Mouse (Mus musculus) CH12.LX (cell line): ENCODE results near the gene Wdr34.

Experiments used
- BHLHE40 ChIP-seq: IDR thresholded peaks from 2 replicates; pipeline ENCODE4 v1.6.1; 2011; ENCODE audit warnings: mild to moderate bottlenecking, low read depth, low read length, improper control_type of control experiment
- CTCF ChIP-seq, 2 experiments: IDR thresholded peaks in 1 of 2; conservative IDR thresholded peaks in 1 of 2; 2 replicates each; pipeline ENCODE4 v1.5.1; 2011 to 2012; ENCODE audit warnings: low read depth in 2 of 2, low read length in 2 of 2, improper control_type of control experiment in 1 of 2, inconsistent platforms in 1 of 2, mild to moderate bottlenecking in 1 of 2, moderate library complexity in 1 of 2
- EP300 ChIP-seq: IDR thresholded peaks from 2 replicates; pipeline ENCODE4 v1.6.1; 2011; ENCODE audit warnings: low read length, improper control_type of control experiment
- HCFC1 ChIP-seq: IDR thresholded peaks from 2 replicates; pipeline ENCODE4 v1.6.1; 2012; ENCODE audit warnings: low read depth, mild to moderate bottlenecking, inconsistent platforms, low read length, improper control_type of control experiment
- JUN ChIP-seq: IDR thresholded peaks from 2 replicates; pipeline ENCODE4 v1.6.1; 2011; ENCODE audit warnings: low read depth, mild to moderate bottlenecking, low read length, improper control_type of control experiment, moderate library complexity; ENCODE audit not compliant: insufficient read depth
- MEF2A ChIP-seq: IDR thresholded peaks from 2 replicates; pipeline ENCODE4 v1.6.1; 2014; ENCODE audit warnings: low read depth, mild to moderate bottlenecking, inconsistent platforms, low read length, improper control_type of control experiment, borderline replicate concordance
- NRF1 ChIP-seq: IDR thresholded peaks from 2 replicates; pipeline ENCODE4 v1.6.1; 2014; ENCODE audit warnings: low read depth, mild to moderate bottlenecking, inconsistent platforms, low read length, improper control_type of control experiment, moderate library complexity
- POLR2A ChIP-seq: IDR thresholded peaks from 2 replicates; pipeline ENCODE4 v1.6.1; 2011; ENCODE audit warnings: low read depth, mild to moderate bottlenecking, improper control_type of control experiment, low read length
- POLR2AphosphoS2 ChIP-seq: IDR thresholded peaks from 2 replicates; pipeline ENCODE4 v1.6.1; 2011; ENCODE audit warnings: low read depth, low read length, improper control_type of control experiment
- USF1 ChIP-seq: IDR thresholded peaks from 2 replicates; pipeline ENCODE4 v1.6.1; 2014; ENCODE audit warnings: low read depth, mild to moderate bottlenecking, inconsistent platforms, low read length, improper control_type of control experiment
- ZC3H11A ChIP-seq: IDR thresholded peaks from 2 replicates; pipeline ENCODE4 v1.6.1; 2012; ENCODE audit warnings: low read depth, mild to moderate bottlenecking, inconsistent platforms, low read length, improper control_type of control experiment
- ZKSCAN1 ChIP-seq: IDR thresholded peaks from 2 replicates; pipeline ENCODE4 v1.6.1; 2012; ENCODE audit warnings: low read depth, inconsistent platforms, low read length, improper control_type of control experiment, borderline replicate concordance
- ZNF384 ChIP-seq: IDR thresholded peaks from 2 replicates; pipeline ENCODE4 v1.6.1; 2012; ENCODE audit warnings: low read depth, low read length, improper control_type of control experiment, inconsistent platforms

DNA sequence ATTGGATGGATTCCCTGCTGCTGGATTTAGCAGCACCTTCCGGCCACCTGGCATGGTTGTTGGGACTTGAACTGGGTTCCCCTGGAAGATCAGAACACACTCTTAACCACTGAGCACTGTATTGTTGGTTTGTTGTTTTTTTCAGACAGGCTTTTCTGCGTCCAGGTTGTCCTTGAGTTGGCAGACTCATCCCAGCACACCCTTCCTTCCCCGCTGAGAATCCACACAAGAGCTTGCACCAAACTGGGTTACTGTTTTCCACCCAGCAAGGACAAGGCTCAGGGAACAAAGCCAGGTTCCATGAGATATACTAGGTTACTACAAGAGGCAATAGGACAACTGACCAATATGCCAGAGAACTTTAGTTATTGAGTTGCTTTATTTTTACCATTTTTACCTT, 8.1 kb upstream of the Wdr34 start:
- no peak for TF ChIP-seq CTCF (conservative IDR thresholded peaks at IDR 0.05 in 1 of 2, IDR thresholded peaks at IDR 0.05 in 1 of 2; ENCODE audit: low read depth in 2 of 2, low read length in 2 of 2)
- no peak for TF ChIP-seq NRF1
- no peak for TF ChIP-seq POLR2A
- TF ChIP-seq ZNF384: no peak
- no peak for TF ChIP-seq ZC3H11A
- no peak for TF ChIP-seq ZKSCAN1
- no peak for TF ChIP-seq MEF2A
- no peak for TF ChIP-seq EP300
- no peak for TF ChIP-seq HCFC1
- no peak for TF ChIP-seq JUN
- TF ChIP-seq POLR2AphosphoS2: no peak
- TF ChIP-seq USF1: no peak
- no peak for TF ChIP-seq BHLHE40
